Mouse (Mus musculus) kidney, postnatal 0 days (tissue): Measurements from ENCODE around the gene Rai1. TPM values are rescaled to one million over a fixed set of nuclear protein-coding genes. Genes with fewer than 3 reads are reported as not detected.

Experiments used
- ATAC-seq: fragments of 200-750 bp; cut with Nextera tagmentation; replicated peaks from 2 replicates; pipeline ENCODE4 v1.8.0; 2017; ENCODE audit warnings: low read depth, moderate number of reproducible peaks, moderate TSS enrichment, moderate library complexity; ENCODE audit not compliant: low FRiP score
- DNase-seq: peaks from one replicate; pipeline ENCODE4 v3.0.0-alpha.2; 2016; ENCODE audit warnings: low spot score
- H3K27ac ChIP-seq: fragments of 300-500 bp; sonication (generic); 2 replicates; pipeline ENCODE4 v1.5.1; 2014; ENCODE audit warnings: mild to moderate bottlenecking
- H3K27me3 ChIP-seq: fragments of 300-500 bp; sonication (generic); 2 replicates; pipeline ENCODE4 v1.6.1; 2014; ENCODE audit warnings: low read length, mixed read lengths; ENCODE audit not compliant: insufficient read depth
- H3K36me3 ChIP-seq: fragments of 300-500 bp; sonication (generic); 2 replicates; pipeline ENCODE4 v1.6.1; 2014; ENCODE audit warnings: low read length, mixed read lengths; ENCODE audit not compliant: insufficient read depth
- H3K4me1 ChIP-seq: fragments of 300-500 bp; sonication (generic); replicated peaks from 2 replicates; pipeline ENCODE4 v1.6.1; 2014; ENCODE audit warnings: antibody characterized with exemption, low read length, mixed read lengths; ENCODE audit not compliant: insufficient read depth
- H3K4me2 ChIP-seq: fragments of 300-500 bp; sonication (generic); 2 replicates; pipeline ENCODE4 v1.6.1; 2014; ENCODE audit warnings: mild to moderate bottlenecking, low read length, moderate library complexity, mixed read lengths
- H3K4me3 ChIP-seq: fragments of 300-500 bp; sonication (generic); replicated peaks from 2 replicates; pipeline ENCODE4 v1.5.1; 2014; ENCODE audit warnings: low read depth, low read length
- H3K9ac ChIP-seq: fragments of 300-500 bp; sonication (generic); 2 replicates; pipeline ENCODE4 v1.6.1; 2014; ENCODE audit warnings: low read depth, low read length
- H3K9me3 ChIP-seq: fragments of 300-500 bp; sonication (generic); replicated peaks from 2 replicates; pipeline ENCODE4 v1.6.1; 2016; ENCODE audit warnings: low read length, inconsistent platforms, mixed read lengths
- CTCF ChIP-seq: IDR thresholded peaks from 2 replicates; pipeline ENCODE4 v1.5.1; 2016; ENCODE audit warnings: antibody characterized with exemption, low read depth, mild to moderate bottlenecking, moderate library complexity
- WGBS: fragments of 180-500 bp; shearing (Covaris S2); extraction: QIAGEN DNeasy Blood & Tissue Kit; methylation state at CpG from one replicate; pipeline ENCODE4 v1.1.7; 2014; 5-methylcytosine and 5-hydroxymethylcytosine counted together
- polyA plus RNA-seq: library from polyadenylated mRNA; unstranded; fragments of >200 nt; fragmentation: Nextera tagmentation; extraction: Ambion mirVana; gene quantifications from 2 replicates; pipeline ENCODE4 v1.2.1, GENCODE M21; 2015

Gene Rai1
- polyA plus RNA-seq, 1 experiment from 2014 or later, result 15.2 TPM

DNA sequence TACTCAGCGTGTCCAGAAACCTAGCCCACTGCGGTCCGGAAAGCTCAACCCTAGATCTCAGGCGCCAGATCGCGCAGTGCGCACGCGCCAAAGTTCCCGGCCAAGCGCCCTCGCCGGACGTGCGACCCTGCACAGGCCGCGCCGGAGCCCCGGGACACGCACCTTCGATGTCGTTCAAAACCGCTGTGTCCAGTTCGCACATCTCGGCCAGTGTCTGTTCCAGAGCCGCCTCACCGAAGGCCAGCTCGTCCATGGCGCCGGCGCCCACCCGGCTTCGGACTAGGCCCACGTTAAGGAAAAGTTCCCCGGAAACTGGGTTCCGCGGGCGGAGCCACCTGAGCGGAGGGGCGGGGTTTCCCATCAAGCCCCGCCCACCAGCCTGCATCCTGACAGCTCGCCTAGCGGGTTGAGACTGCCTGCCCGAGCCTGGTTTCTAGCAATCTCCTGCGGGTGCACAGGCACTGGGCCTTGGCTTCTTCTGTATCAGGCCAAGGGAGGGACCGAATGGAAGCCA lies 115.5 kb downstream of the Rai1 start:
- peak; percentile 93 for DNase-seq
- ATAC-seq, result peak; percentile 72
- Histone ChIP-seq H3K4me3 (peak overlapping the region; percentile 60), H3K36me3 (no peaks in the 10 kb centered on the region), H3K9ac (peak overlapping the region; percentile 65), H3K27ac (peak overlapping the region; percentile 90), H3K27me3 (no peaks in the 10 kb centered on the region), H3K4me1 (peaks cover 20% of the 10 kb centered on the region; the same call in 1 of the 2 replicates), H3K9me3 (no peaks in the 10 kb centered on the region), H3K4me2 (peak overlapping the region; percentile 65)
- under 1% methylated on average over 46 of the region's 46 CpGs for WGBS
- no peak for TF ChIP-seq CTCF

DNA sequence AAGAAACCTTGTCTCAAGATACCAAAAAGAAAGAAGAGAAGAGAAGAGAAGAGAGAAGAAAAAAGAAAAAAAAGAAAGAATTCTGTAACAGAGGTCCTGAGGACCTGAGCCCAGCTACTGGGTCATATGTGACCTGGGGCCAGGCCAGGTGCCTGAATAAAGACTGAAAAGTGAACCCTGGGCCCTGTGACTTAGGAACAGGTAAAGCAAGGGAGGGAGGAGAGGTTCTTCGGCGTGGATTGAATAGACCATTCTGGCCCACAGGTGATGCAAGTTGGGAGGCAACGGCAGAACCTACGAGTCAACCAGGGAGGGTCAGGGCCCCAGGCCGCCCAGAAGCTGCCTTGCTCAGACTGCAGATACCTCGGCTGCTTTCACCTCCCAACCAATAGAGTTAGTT lies 116.6 kb downstream of the Rai1 start:
- Histone ChIP-seq H3K27ac (no peak overlapping the region), H3K9ac (no peak overlapping the region), H3K36me3 (no peaks in the 10 kb centered on the region), H3K4me3 (no peak overlapping the region), H3K27me3 (no peaks in the 10 kb centered on the region), H3K9me3 (no peaks in the 10 kb centered on the region), H3K4me2 (0 out of 2 replicates have a peak overlapping the region, but pooled peaks have one; percentile 59), H3K4me1 (peaks cover 17% of the 10 kb centered on the region; the same call in 1 of the 2 replicates)
- no peak for DNase-seq
- ATAC-seq, result no peak
- WGBS, result 82% methylated on average over 6 of the region's 6 CpGs
- no peak for TF ChIP-seq CTCF

DNA sequence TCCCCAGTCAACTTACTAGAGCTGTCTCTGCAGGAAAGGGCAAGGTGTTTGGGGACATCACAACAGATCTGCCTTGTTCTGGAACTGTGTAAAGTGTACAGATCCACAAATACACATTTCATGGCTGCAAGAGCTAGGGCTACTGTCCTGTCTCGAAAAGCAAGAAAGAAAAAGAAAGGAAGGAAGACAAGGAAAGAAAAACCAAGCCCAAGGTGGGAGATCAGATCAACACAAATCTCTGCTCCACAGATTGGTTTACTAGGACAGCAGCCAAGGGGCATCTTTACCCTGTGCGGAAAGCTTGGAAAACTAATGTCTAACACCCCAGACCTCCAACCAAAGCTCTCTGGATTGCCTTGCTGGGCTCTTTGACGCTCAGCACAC lies 117.3 kb downstream of the Rai1 start:
- Histone ChIP-seq H3K36me3 (no peaks in the 10 kb centered on the region), H3K9me3 (no peaks in the 10 kb centered on the region), H3K4me2 (peak overlapping the region; percentile 59), H3K9ac (no peak overlapping the region), H3K27me3 (no peaks in the 10 kb centered on the region), H3K4me1 (peaks cover 14% of the 10 kb centered on the region; the same call in 1 of the 2 replicates), H3K27ac (no peak overlapping the region), H3K4me3 (no peak overlapping the region)
- no peak for TF ChIP-seq CTCF
- DNase-seq, result no peak
- 48% methylated on average over 3 of the region's 3 CpGs for WGBS
- no peak for ATAC-seq

DNA sequence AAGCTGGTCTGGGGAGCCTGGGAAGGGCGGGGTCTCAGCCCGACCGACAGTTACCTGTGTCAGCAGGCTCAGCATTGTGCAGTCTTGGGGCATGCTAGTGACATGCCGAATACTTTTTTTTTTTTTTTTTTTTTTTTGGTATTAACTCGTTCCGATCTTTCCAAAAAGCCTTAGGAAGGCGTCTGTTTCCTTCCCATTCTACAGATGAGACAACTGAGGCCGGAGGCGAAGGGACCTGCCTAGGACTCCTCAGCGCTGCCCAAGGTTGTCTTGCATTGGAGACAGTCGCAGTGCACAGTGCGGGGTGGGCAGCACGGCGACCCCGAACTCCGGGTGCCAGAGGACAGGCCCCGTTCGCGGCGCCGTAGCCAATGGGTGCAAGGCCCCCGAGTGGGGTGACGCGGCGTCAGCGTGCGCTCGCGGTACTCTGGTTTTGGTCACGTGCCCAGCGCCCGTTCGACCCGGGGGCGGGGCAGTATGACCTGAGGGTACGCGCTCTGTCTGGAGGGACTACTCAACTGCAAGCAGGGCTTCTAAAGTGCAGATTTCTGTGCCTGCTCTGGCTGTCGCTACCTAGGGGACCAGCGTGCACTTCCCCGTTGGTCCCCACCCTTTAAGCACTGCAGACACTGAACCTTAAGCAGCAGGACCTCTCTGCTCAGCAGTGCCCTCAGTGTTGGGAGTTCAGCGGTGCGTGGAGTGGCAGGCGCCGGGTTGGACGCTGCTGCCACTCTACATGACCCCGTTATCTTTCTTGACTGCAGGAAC lies 117.8 kb downstream of the Rai1 start, which contains the start of gene Srebf1:
Srebf1 (minus strand) TSS at position 113 of the 768 bp plus-strand sequence.
- 3% methylated on average over 46 of the region's 46 CpGs for WGBS

DNA sequence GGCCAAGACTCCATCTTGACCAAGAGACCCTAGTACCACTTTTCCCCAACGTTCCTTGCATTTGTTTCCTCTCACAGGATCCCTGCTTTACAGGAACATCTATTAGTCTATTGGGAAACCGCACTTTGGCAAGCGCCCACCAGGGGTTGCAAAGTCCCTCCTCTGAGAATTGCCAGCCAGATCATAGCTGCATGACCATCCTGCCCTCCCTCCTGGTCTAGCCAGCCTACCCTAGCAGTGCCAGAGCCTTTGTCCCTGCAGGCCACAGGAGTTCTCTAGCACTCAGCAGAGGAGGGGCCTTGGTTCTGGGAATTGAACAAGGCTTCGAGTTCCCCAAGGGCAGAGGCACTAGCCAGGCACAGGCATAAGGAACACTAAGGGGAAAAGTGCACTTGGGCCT lies 119.9 kb downstream of the Rai1 start:
- WGBS, result 50% methylated on average over 4 of the region's 4 CpGs
- peak; percentile 66 for DNase-seq

More for the DNA sequence above, 117.8 kb downstream of the Rai1 start, which contains the start of gene Srebf1:
- ATAC-seq (peak; percentile 72), DNase-seq (peak; percentile 82)
- Histone ChIP-seq H3K9ac (peak within 1 kb of the TSS; percentile 44; the same call in 1 of the 2 replicates), H3K27me3 (no peaks in the 10 kb centered on the region), H3K9me3 (no peaks in the 10 kb centered on the region), H3K4me3 (peak within 1 kb of the TSS; percentile 24), H3K36me3 (no peaks in the 10 kb centered on the region), H3K27ac (peak within 1 kb of the TSS; percentile 70), H3K4me1 (0 out of 2 replicates have a peak, but pooled peaks cover 10% of the 10 kb centered on the region), H3K4me2 (peak within 1 kb of the TSS; percentile 59)
- TF ChIP-seq CTCF, result peak; percentile 25; the same call in 1 of the 2 replicates

DNA sequence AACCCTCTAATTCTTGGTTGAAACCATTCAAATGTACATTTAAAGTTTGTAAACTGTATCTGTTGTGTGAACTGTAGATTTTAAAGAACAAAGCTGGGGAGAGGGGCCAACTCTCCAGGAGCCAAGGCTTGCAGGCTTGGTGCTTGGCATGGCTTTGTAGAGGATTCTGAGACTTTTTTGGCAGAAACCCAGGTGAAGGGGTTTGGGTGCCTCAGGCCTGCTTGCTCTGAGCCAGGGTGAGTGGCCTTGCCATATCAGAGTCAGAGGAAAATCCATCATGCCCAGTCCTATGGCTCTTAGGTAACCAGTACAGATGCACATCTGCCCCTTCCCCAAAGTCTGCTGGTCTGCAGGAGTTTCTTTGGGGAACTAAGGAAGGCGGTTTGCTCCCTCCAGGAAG lies 121.1 kb downstream of the Rai1 start:
- Histone ChIP-seq H3K27ac (no peak overlapping the region), H3K9ac (no peak overlapping the region), H3K36me3 (no peaks in the 10 kb centered on the region), H3K4me3 (no peak overlapping the region), H3K4me2 (no peak overlapping the region), H3K4me1 (0 out of 2 replicates have a peak, but pooled peaks cover 6% of the 10 kb centered on the region), H3K9me3 (no peaks in the 10 kb centered on the region), H3K27me3 (no peaks in the 10 kb centered on the region)
- WGBS, result 88% methylated on average over 1 of the region's 1 CpGs
- TF ChIP-seq CTCF, result no peak
- ATAC-seq (no peak), DNase-seq (no peak)

More for the DNA sequence above, 119.9 kb downstream of the Rai1 start:
- Histone ChIP-seq H3K27me3 (no peaks in the 10 kb centered on the region), H3K4me1 (0 out of 2 replicates have a peak, but pooled peaks cover 6% of the 10 kb centered on the region), H3K9ac (no peak overlapping the region), H3K4me2 (no peak overlapping the region), H3K27ac (no peak overlapping the region), H3K4me3 (no peak overlapping the region), H3K9me3 (no peaks in the 10 kb centered on the region), H3K36me3 (no peaks in the 10 kb centered on the region)
- peak; percentile 57 for TF ChIP-seq CTCF
- no peak for ATAC-seq
